Mouse (Mus musculus) embryonic facial prominence, embryonic 12.5 days (tissue): ENCODE measurements around the gene Ablim1. TPM values are rescaled to one million over a fixed set of nuclear protein-coding genes. Genes with fewer than 3 reads are reported as not detected.

Experiments
- ATAC-seq: fragments of 200-750 bp; cut with Nextera tagmentation; 2 replicates; pipeline ENCODE4 v1.8.0; 2017; ENCODE audit not compliant: insufficient number of reproducible peaks, insufficient read depth, low FRiP score, low TSS enrichment
- H3K27ac ChIP-seq: fragments of 300-500 bp; sonication (generic); 2 replicates; pipeline ENCODE4 v1.5.1; 2016; ENCODE audit warnings: mild to moderate bottlenecking
- H3K27me3 ChIP-seq: fragments of 300-500 bp; sonication (generic); 2 replicates; pipeline ENCODE4 v1.6.1; 2016; ENCODE audit warnings: mild to moderate bottlenecking, moderate library complexity
- H3K36me3 ChIP-seq: fragments of 300-500 bp; sonication (generic); 2 replicates; pipeline ENCODE4 v1.6.1; 2016; ENCODE audit warnings: mild to moderate bottlenecking
- H3K4me1 ChIP-seq: fragments of 300-500 bp; sonication (generic); 2 replicates; pipeline ENCODE4 v1.6.1; 2016
- H3K4me2 ChIP-seq: fragments of 300-500 bp; sonication (generic); replicated peaks from 2 replicates; pipeline ENCODE4 v1.6.1; 2016; ENCODE audit warnings: mild to moderate bottlenecking, moderate library complexity
- H3K4me3 ChIP-seq: fragments of 300-500 bp; sonication (generic); 2 replicates; pipeline ENCODE4 v1.5.1; 2016; ENCODE audit warnings: mild to moderate bottlenecking
- H3K9ac ChIP-seq: fragments of 300-500 bp; sonication (generic); 2 replicates; pipeline ENCODE4 v1.6.1; 2016; ENCODE audit warnings: mild to moderate bottlenecking, moderate library complexity
- H3K9me3 ChIP-seq: fragments of 300-500 bp; sonication (generic); 2 replicates; pipeline ENCODE4 v1.6.1; 2016; ENCODE audit warnings: mild to moderate bottlenecking, moderate library complexity
- WGBS: fragments of 180-500 bp; shearing (Covaris S2); methylation state at CpG from one replicate; pipeline ENCODE4 v1.1.7; 2016; 5-methylcytosine and 5-hydroxymethylcytosine counted together
- polyA plus RNA-seq: library from polyadenylated mRNA; unstranded; fragments of >200 nt; fragmentation: Nextera tagmentation; extraction: Ambion mirVana; gene quantifications from 2 replicates; pipeline ENCODE4 v1.2.1, GENCODE M21; 2016

Gene Ablim1
- polyA plus RNA-seq, 1 experiment from 2014 or later, result 32.0 TPM

DNA sequence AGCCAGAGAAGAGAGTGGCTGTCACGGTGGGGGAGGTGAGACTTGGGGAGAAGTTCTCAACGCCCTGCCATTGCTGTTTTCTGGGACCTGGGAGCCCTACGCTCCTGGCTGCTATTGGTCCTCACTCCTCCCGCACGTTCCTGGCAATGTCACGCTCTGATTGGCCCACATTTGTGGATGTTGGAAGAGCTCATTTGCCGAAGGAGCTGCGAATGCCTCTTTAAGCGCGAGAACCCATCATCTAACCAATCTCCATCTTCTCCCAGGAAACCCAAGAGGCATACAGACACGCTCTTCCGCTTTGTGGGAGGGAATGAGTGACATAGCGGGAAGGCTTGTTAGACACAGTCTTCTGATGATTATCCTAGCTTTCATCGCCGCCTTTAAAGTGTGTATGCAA is 78.1 kb downstream of the Ablim1 start:
- Histone ChIP-seq H3K36me3 (no peaks in the 10 kb centered on the region), H3K9ac (no peak overlapping the region)
- 73% methylated on average over 15 of the region's 15 CpGs for WGBS

DNA sequence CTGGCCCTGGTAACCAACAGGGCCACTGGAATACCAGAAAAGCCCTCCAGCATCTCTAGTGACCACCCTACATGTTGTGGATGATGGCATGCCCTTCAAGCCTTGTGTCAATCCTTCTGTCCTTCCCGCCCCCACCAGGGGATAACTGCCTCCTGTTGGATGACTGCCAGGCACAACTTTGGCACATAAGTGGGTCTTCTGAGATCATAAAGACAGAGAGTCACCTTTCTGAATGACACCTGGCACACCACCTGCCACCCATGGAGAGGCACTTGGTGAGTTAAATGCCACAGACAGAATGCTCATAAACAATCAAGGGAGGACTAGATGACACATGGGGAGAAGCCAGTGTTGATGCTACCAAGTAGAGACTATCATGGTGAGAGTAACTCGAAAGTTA is 78.8 kb downstream of the Ablim1 start:
- H3K4me3 ChIP-seq, result no peak overlapping the region
- 95% methylated on average over 2 of the region's 2 CpGs for WGBS
- no peaks in the 10 kb centered on the region for H3K36me3 ChIP-seq
- no peak overlapping the region for H3K9ac ChIP-seq
- H3K27ac ChIP-seq, result no peak overlapping the region
- no peak for ATAC-seq
- 0 out of 2 replicates have a peak, but pooled peaks cover under 1% of the 10 kb centered on the region for H3K4me1 ChIP-seq
- H3K27me3 ChIP-seq, result no peaks in the 10 kb centered on the region
- H3K4me2 ChIP-seq, result no peak overlapping the region
- H3K9me3 ChIP-seq, result no peaks in the 10 kb centered on the region

More for the DNA sequence above, 78.1 kb downstream of the Ablim1 start:
- Histone ChIP-seq H3K27me3 (no peaks in the 10 kb centered on the region), H3K4me2 (no peak overlapping the region), H3K4me1 (0 out of 2 replicates have a peak, but pooled peaks cover 2% of the 10 kb centered on the region), H3K27ac (no peak overlapping the region), H3K4me3 (no peak overlapping the region), H3K9me3 (no peaks in the 10 kb centered on the region)
- no peak for ATAC-seq

DNA sequence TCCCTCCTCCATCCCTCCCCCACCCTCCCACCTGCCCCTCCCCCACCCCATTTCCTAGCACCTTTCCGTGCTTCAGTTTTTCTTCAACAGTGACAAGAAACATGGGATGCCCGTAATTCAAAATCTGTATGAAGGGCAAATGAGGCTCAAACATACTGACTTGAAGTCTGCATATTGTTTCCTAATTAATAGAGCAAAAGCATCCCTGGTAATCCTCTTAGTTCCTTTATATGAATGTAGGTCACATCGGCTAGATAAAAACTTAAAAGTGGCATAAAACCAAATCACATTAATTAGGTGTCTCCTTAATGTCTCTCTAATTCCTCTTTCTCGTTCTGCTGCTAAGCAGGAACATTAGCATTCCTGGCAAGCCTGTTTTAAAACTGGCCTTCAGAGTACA is 83.7 kb downstream of the Ablim1 start:
- Histone ChIP-seq H3K9me3 (no peaks in the 10 kb centered on the region), H3K4me3 (no peak overlapping the region)
- 71% methylated on average over 4 of the region's 4 CpGs for WGBS

DNA sequence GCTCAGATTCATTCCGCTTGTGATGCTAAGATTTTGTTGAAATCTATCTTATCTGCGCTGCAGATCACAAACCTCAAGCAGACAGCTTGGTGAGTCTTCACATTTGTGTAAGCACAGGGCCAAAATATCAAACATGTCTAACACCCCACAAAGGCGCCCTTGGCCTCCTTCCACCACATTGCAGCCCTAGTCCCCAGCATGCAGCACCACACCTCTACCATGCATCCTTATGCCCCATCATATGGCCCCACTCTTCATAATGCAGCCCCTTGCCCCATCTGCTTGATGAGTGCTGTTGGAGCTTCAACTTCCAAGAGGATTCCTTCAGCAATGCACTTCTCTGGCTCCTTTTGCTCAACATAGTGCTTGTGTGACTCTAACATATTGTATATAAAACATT is 85.6 kb downstream of the Ablim1 start:
- no peaks in the 10 kb centered on the region for H3K9me3 ChIP-seq
- WGBS, result 89% methylated on average over 3 of the region's 3 CpGs
- H3K4me2 ChIP-seq, result no peak overlapping the region
- no peak overlapping the region for H3K9ac ChIP-seq
- no peaks in the 10 kb centered on the region for H3K36me3 ChIP-seq
- H3K4me1 ChIP-seq, result no peaks in the 10 kb centered on the region
- no peaks in the 10 kb centered on the region for H3K27me3 ChIP-seq
- no peak overlapping the region for H3K4me3 ChIP-seq
- no peak for ATAC-seq
- no peak overlapping the region for H3K27ac ChIP-seq

More for the DNA sequence above, 83.7 kb downstream of the Ablim1 start:
- no peak overlapping the region for H3K27ac ChIP-seq
- no peak overlapping the region for H3K4me2 ChIP-seq
- H3K4me1 ChIP-seq, result no peaks in the 10 kb centered on the region
- no peak for ATAC-seq
- H3K27me3 ChIP-seq, result no peaks in the 10 kb centered on the region
- H3K36me3 ChIP-seq, result no peaks in the 10 kb centered on the region
- H3K9ac ChIP-seq, result no peak overlapping the region

DNA sequence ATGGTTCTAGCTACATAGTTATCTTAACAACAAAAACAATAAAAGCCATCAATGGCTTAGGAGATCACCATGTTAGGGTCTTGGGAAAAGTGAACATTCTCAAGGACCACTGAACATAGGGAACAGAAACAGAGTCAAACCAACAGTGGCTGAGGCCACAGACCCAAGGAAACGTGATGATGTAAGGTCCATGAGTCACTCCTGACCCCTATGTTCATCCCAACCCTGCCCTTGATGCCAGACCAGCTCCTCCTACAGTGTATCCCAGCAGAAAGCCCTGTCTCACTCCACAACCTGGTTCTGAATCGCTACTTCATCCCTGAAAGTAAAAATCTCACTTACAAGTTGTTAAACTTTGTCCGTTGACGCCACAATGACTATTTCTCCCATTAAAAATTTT is 86.1 kb downstream of the Ablim1 start:
- ATAC-seq, result no peak
- H3K27ac ChIP-seq, result no peak overlapping the region
- H3K36me3 ChIP-seq, result no peaks in the 10 kb centered on the region
- no peaks in the 10 kb centered on the region for H3K27me3 ChIP-seq
- no peaks in the 10 kb centered on the region for H3K9me3 ChIP-seq
- no peak overlapping the region for H3K4me3 ChIP-seq
- H3K4me1 ChIP-seq, result no peaks in the 10 kb centered on the region
- H3K4me2 ChIP-seq, result no peak overlapping the region
- WGBS, result 82% methylated on average over 4 of the region's 4 CpGs
- H3K9ac ChIP-seq, result no peak overlapping the region

DNA sequence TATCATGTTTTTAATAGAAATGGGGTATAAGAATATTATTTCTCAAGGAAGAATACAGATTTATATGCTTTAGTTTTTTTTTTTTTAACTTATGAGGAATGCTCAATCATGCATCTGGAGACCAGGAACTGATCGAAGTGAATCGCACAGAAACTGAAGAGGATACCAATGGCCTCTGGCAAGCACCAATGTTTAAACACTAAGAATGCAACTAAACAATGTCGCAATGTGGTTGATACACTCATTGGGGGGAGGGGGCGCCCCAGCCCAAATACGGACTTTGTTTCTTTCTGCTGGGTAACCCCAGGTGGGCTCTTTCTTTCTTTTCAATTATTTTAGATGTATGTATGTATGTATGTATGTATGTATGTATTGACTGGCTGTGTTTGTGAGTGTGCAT is 90.3 kb downstream of the Ablim1 start:
- Histone ChIP-seq H3K27me3 (no peaks in the 10 kb centered on the region), H3K9ac (no peak overlapping the region), H3K4me3 (no peak overlapping the region), H3K27ac (no peak overlapping the region), H3K36me3 (no peaks in the 10 kb centered on the region), H3K9me3 (no peaks in the 10 kb centered on the region), H3K4me1 (peaks cover 17% of the 10 kb centered on the region), H3K4me2 (no peak overlapping the region)
- ATAC-seq, result no peak
- 87% methylated on average over 5 of the region's 5 CpGs for WGBS

DNA sequence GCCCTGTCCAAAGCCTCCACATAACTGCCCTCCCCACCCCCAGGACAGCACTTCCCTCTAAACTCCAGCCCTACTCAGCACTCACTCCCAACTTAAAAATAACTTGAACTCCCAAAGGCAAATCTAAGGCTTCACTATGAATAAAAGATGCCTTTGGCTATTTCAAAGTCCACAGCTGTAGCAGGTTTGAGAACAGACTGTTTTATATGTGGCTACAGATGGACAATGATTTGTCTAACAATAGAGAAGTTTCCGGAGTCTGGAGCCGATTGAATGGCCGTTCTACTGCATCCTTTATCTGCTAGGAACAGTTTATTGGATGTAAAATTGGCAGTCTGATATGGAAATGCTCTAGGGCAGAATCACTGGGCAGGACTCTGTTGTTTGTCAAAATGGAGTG is 91.0 kb downstream of the Ablim1 start:
- ATAC-seq, result no peak
- Histone ChIP-seq H3K27me3 (no peaks in the 10 kb centered on the region), H3K36me3 (no peaks in the 10 kb centered on the region), H3K27ac (no peak overlapping the region), H3K9ac (no peak overlapping the region), H3K4me1 (peaks cover 17% of the 10 kb centered on the region), H3K4me2 (no peak overlapping the region), H3K4me3 (no peak overlapping the region), H3K9me3 (no peaks in the 10 kb centered on the region)
- 83% methylated on average over 3 of the region's 3 CpGs for WGBS

DNA sequence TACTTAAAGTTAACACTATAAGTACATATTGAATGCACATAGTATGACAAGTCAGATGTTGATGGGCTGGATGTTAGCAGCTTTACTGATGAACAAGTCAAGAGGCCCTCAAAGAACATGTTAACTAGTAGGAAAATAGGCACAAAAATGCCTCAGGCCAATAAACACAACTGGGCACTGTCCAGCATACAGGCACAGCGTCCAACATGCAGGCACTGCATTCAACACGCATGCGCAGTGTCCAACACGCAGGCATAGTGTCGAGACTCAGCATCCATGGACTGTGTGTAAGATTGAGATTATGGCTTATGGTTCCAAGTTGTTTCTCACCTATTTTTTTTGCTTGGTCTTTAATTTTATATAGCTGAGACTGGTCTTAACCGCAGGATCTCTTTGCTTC is 92.1 kb downstream of the Ablim1 start:
- no peak overlapping the region for H3K27ac ChIP-seq
- no peak overlapping the region for H3K9ac ChIP-seq
- no peak overlapping the region for H3K4me3 ChIP-seq
- H3K27me3 ChIP-seq, result no peaks in the 10 kb centered on the region
- no peaks in the 10 kb centered on the region for H3K36me3 ChIP-seq
- ATAC-seq, result no peak
- no peaks in the 10 kb centered on the region for H3K9me3 ChIP-seq
- 93% methylated on average over 6 of the region's 6 CpGs for WGBS
- peaks cover 17% of the 10 kb centered on the region for H3K4me1 ChIP-seq
- H3K4me2 ChIP-seq, result no peak overlapping the region

DNA sequence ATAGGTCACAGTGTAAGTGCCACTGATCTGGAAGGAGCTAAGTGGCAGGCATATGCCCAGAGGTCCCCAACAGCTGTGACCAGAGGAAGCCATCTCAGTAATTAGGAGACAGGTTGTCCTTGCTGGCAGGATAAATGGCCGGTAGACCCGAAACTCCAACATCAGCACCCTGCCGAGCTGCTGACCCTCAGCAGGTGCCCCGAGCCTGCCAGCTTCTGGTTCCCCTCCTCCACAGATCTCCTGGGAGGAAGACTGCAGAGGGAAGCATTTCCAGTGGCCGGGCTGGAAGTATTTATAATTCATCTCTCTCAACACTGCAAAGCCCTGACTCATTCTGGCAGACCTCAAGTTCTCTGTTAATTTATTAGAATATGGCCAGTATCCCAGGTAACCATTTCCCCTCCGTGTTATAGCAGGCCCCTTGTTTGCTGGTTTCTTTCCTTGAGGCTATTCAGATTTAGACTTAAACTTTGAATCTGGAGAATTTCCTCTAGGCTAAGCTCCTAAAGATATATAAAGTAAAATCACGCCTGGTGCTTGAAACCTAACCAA is 93.0 kb downstream of the Ablim1 start:
- H3K4me1 ChIP-seq, result peaks cover 20% of the 10 kb centered on the region
- no peaks in the 10 kb centered on the region for H3K9me3 ChIP-seq
- H3K27ac ChIP-seq, result no peak overlapping the region
- no peak overlapping the region for H3K9ac ChIP-seq
- WGBS, result 55% methylated on average over 7 of the region's 7 CpGs
- ATAC-seq, result no peak
- H3K4me2 ChIP-seq, result no peak overlapping the region
- no peak overlapping the region for H3K4me3 ChIP-seq
- no peaks in the 10 kb centered on the region for H3K36me3 ChIP-seq
- H3K27me3 ChIP-seq, result no peaks in the 10 kb centered on the region

DNA sequence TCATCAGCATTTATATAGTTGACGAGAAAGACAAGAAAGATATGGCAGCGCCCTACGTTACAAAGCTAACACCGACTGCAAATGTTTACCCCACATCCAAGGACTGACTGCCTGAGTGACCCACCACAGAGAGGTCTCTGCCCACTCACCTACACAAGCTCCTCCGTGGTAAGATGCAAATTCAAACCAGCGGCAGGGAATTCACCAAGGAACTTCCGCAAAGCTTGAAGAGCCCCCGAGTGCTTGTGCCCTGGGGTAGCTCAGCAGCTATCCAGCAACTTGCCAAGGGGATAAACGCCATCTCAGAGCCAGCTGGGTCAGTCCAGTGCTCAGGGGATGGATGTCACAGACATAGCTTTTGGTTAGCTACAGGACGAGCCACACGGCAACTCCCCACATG is 95.0 kb downstream of the Ablim1 start:
- Histone ChIP-seq H3K4me3 (no peak overlapping the region), H3K4me1 (peaks cover 20% of the 10 kb centered on the region), H3K9me3 (no peaks in the 10 kb centered on the region), H3K36me3 (no peaks in the 10 kb centered on the region), H3K27me3 (no peaks in the 10 kb centered on the region), H3K4me2 (no peak overlapping the region), H3K27ac (no peak overlapping the region), H3K9ac (no peak overlapping the region)
- no peak for ATAC-seq
- 65% methylated on average over 11 of the region's 11 CpGs for WGBS

DNA sequence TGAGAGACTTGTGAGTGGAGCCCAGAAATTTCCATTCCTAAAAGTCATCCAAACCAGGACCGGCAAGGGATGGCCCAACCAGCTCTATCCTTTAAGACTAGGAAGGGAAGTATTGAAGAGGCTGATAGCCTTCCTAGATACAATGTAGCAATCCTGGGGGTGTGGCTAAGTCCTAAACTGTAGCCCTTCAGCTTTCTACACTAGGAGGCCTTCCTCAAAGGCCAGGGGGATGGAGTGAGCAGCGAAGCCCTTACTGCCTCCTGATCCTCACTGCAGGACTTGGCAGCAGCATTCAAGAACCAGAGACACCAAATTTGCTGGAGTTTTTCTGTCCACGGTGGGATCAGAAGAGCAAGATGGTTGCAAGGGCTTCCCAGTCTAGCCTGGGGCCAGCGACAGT is 97.6 kb downstream of the Ablim1 start:
- Histone ChIP-seq H3K36me3 (no peaks in the 10 kb centered on the region), H3K27ac (no peak overlapping the region), H3K9me3 (no peaks in the 10 kb centered on the region), H3K4me2 (no peak overlapping the region), H3K4me3 (no peak overlapping the region), H3K27me3 (no peaks in the 10 kb centered on the region), H3K9ac (no peak overlapping the region), H3K4me1 (peaks cover 20% of the 10 kb centered on the region)
- ATAC-seq, result no peak
- WGBS, result 69% methylated on average over 4 of the region's 4 CpGs

DNA sequence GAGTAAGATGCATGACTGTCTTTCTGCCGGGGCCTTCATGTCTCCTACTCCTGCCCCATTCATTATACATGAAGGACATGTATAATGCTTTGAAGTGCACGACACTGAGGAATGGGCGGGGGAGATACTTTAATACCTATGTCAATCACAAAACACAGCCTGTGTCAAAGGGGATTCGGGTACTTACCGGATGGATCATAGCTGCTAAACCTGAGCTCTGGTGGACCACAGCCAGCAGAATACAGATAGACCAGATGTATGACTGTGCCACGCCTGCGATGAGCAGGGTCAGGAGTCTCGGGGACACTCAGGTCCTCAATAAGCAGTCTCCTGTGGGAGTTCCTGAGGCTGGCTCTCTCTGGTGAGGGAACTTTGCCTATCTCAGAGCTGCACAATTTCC is 99.2 kb downstream of the Ablim1 start:
- H3K9me3 ChIP-seq, result no peaks in the 10 kb centered on the region
- no peak overlapping the region for H3K4me2 ChIP-seq
- whole genome bisulfite sequencing, result 76% methylated on average over 8 of the region's 8 CpGs
- no peaks in the 10 kb centered on the region for H3K36me3 ChIP-seq
- H3K4me3 ChIP-seq, result no peak overlapping the region
- H3K27ac ChIP-seq, result no peak overlapping the region
- ATAC-seq, result no peak
- H3K4me1 ChIP-seq, result peaks cover 5% of the 10 kb centered on the region; the same call in 1 of the 2 replicates
- H3K9ac ChIP-seq, result no peak overlapping the region
- no peaks in the 10 kb centered on the region for H3K27me3 ChIP-seq

DNA sequence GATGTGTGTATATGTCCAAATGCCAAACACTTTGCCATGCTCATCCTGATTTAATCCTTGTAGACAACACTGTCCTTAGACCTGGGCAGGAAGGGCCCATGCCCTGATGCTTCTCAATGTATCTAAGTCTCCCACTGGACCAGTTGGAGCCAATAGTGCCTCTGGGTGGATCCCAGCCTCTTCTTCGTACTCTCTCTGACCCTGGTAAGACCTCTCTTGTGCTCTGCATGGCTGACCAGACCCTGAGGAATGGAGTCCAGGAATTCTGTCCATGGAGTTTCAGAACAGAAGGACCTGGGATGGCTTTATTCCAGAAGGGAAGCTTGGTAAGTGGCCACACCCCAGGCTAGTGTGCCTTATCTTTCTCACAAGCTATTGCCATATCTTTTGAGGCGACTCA is 102.3 kb downstream of the Ablim1 start:
- Histone ChIP-seq H3K4me3 (no peak overlapping the region), H3K9ac (no peak overlapping the region), H3K9me3 (no peaks in the 10 kb centered on the region), H3K36me3 (no peaks in the 10 kb centered on the region), H3K27me3 (no peaks in the 10 kb centered on the region), H3K27ac (no peak overlapping the region), H3K4me2 (no peak overlapping the region), H3K4me1 (0 out of 2 replicates have a peak, but pooled peaks cover 3% of the 10 kb centered on the region)
- WGBS, result 77% methylated on average over 2 of the region's 2 CpGs
- no peak for ATAC-seq
